Mouse (Mus musculus): Measurements from ENCODE around the gene Grik3. TPM values are rescaled to one million over a fixed set of nuclear protein-coding genes. Genes with fewer than 3 reads are reported as not detected.

Gene Grik3
- polyA plus RNA-seq, 2 experiments: 0.61 to 1.9 TPM

DNA sequence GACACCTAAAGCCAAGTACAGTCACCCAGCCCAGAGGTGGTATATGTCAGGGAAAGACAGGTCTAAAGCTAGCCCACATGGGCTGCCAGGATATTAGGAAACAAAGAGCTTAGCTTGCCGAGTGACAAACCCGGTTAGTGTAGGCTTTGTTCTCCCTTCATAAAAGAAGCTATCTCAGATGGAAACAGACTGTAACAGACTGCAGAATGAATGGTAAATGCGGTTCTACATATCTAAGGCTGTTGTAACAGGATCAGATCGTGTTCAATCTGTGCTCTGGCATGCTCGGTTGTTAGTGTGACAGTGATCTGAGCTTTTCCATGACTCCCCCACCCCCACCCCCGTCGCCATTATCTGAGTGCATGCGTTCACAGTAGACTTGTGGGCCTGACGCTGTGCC lies 92.8 kb downstream of the Grik3 start:
- Histone ChIP-seq H3K4me1 (ENCODE audit: control insufficient read depth, insufficient read depth, low read length) (no peaks in the 10 kb centered on the region), H3K9ac (ENCODE audit: low read depth, low read length, severe bottlenecking) (no peak overlapping the region), H3K4me3 (replicated peaks; ENCODE audit: low read length) (no peak overlapping the region), H3K4me2 (replicated peaks; ENCODE audit: low read depth, low read length, severe bottlenecking) (no peak overlapping the region), H3K27me3 (ENCODE audit: control insufficient read depth, insufficient read depth, low read length) (peaks cover 11% of the 10 kb centered on the region; the same call in 1 of the 2 replicates), H3K9me3 (ENCODE audit: control insufficient read depth, low read length) (no peaks in the 10 kb centered on the region), H3K36me3 (ENCODE audit: control insufficient read depth, insufficient read depth, low read length) (no peaks in the 10 kb centered on the region), H3K27ac (replicated peaks; ENCODE audit: low read depth, low read length) (no peak overlapping the region)
- WGBS: 85% methylated on average over 9 of the region's 9 CpGs
- ATAC-seq (ENCODE audit: low FRiP score, low read depth): no peak
- DNase-seq (ENCODE audit: low spot score): no peak
- TF ChIP-seq POLR2A (IDR thresholded peaks at IDR 0.05; ENCODE audit: borderline replicate concordance, extremely low read depth, insufficient read depth, insufficient read length): no peak

DNA sequence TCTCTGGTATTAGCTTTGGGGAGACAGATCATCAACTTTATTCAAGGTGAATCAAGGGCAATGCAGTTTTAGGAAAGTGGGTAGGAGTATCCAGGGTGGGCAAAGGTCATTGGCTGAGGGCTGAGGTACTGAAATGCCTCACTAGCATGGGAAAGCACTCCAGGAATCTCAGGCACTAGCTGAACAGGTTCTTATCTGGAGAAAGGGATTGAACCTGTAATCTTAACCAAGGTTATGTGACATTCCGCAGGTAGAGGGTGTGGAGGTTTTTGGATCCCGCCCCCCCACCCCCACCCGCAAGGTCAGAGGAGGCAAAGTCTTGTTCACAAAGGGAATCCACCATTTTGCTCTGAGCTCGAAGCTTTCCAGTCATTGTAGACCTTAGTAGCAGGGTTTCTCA lies 93.4 kb downstream of the Grik3 start:
- Histone ChIP-seq H3K9ac (ENCODE audit: low read depth, low read length, severe bottlenecking) (no peak overlapping the region), H3K27me3 (ENCODE audit: control insufficient read depth, insufficient read depth, low read length) (peaks cover 11% of the 10 kb centered on the region; the same call in 1 of the 2 replicates)
- 73% methylated on average over 4 of the region's 4 CpGs for WGBS

GRCm38 (mm10) chr4:125584676-125585075 lies 94.2 kb downstream of the Grik3 start:
- ATAC-seq (ENCODE audit: low FRiP score, low read depth): no peak
- Histone ChIP-seq H3K36me3 (ENCODE audit: control insufficient read depth, insufficient read depth, low read length) (no peaks in the 10 kb centered on the region), H3K9ac (ENCODE audit: low read depth, low read length, severe bottlenecking) (no peak overlapping the region), H3K27me3 (ENCODE audit: control insufficient read depth, insufficient read depth, low read length) (peaks cover 11% of the 10 kb centered on the region), H3K4me1 (ENCODE audit: control insufficient read depth, insufficient read depth, low read length) (no peaks in the 10 kb centered on the region), H3K9me3 (ENCODE audit: control insufficient read depth, low read length) (no peaks in the 10 kb centered on the region), H3K4me3 (replicated peaks; ENCODE audit: low read length) (no peak overlapping the region), H3K27ac (replicated peaks; ENCODE audit: low read depth, low read length) (no peak overlapping the region), H3K4me2 (replicated peaks; ENCODE audit: low read depth, low read length, severe bottlenecking) (no peak overlapping the region)
- 75% methylated on average over 3 of the region's 3 CpGs for WGBS
- DNase-seq (ENCODE audit: low spot score): no peak
- TF ChIP-seq POLR2A (IDR thresholded peaks at IDR 0.05; ENCODE audit: borderline replicate concordance, extremely low read depth, insufficient read depth, insufficient read length): no peak

More for the DNA sequence above, 93.4 kb downstream of the Grik3 start:
- no peak for TF ChIP-seq POLR2A (IDR thresholded peaks at IDR 0.05; ENCODE audit: borderline replicate concordance, extremely low read depth, insufficient read depth, insufficient read length)
- ATAC-seq (ENCODE audit: low FRiP score, low read depth) (no peak), DNase-seq (ENCODE audit: low spot score) (no peak)
- Histone ChIP-seq H3K4me2 (replicated peaks; ENCODE audit: low read depth, low read length, severe bottlenecking) (no peak overlapping the region), H3K36me3 (ENCODE audit: control insufficient read depth, insufficient read depth, low read length) (no peaks in the 10 kb centered on the region), H3K9me3 (ENCODE audit: control insufficient read depth, low read length) (no peaks in the 10 kb centered on the region), H3K4me1 (ENCODE audit: control insufficient read depth, insufficient read depth, low read length) (no peaks in the 10 kb centered on the region), H3K4me3 (replicated peaks; ENCODE audit: low read length) (no peak overlapping the region), H3K27ac (replicated peaks; ENCODE audit: low read depth, low read length) (no peak overlapping the region)

DNA sequence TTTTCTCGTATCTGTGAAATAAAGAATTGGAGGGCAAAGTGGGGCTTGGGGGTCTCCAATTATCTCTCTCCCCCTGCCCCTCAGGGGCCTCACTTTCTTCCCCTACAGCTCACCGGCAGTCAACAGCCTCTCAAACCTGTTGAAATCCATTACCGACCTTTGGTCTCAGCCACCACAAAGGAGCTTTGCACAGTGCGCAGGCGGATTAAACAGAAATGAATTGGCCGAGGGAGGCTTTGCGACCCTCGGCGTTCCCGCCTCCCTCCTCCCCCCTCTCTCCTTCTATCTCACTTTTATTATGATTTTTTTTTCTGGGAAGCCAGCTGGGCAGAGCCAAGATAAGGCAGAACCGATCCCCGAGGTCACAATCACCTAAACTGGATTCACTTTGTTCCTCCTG lies 97.1 kb downstream of the Grik3 start:
- no peak overlapping the region for H3K4me3 ChIP-seq (replicated peaks; ENCODE audit: low read length)
- H3K36me3 ChIP-seq (ENCODE audit: control insufficient read depth, insufficient read depth, low read length): no peaks in the 10 kb centered on the region
- WGBS: 26% methylated on average over 12 of the region's 12 CpGs
- peaks cover 14% of the 10 kb centered on the region for H3K27me3 ChIP-seq (ENCODE audit: control insufficient read depth, insufficient read depth, low read length)
- no peak for ATAC-seq (ENCODE audit: low FRiP score, low read depth)
- no peak for DNase-seq (ENCODE audit: low spot score)
- H3K9ac ChIP-seq (ENCODE audit: low read depth, low read length, severe bottlenecking): no peak overlapping the region
- H3K4me1 ChIP-seq (ENCODE audit: control insufficient read depth, insufficient read depth, low read length): peaks cover 12% of the 10 kb centered on the region; the same call in 1 of the 2 replicates
- H3K9me3 ChIP-seq (ENCODE audit: control insufficient read depth, low read length): no peaks in the 10 kb centered on the region
- no peak overlapping the region for H3K27ac ChIP-seq (replicated peaks; ENCODE audit: low read depth, low read length)
- H3K4me2 ChIP-seq (replicated peaks; ENCODE audit: low read depth, low read length, severe bottlenecking): no peak overlapping the region
- TF ChIP-seq POLR2A (IDR thresholded peaks at IDR 0.05; ENCODE audit: borderline replicate concordance, extremely low read depth, insufficient read depth, insufficient read length): no peak

GRCm38 (mm10) chr4:125590241-125590919 lies 99.9 kb downstream of the Grik3 start:
- Histone ChIP-seq H3K27ac (replicated peaks; ENCODE audit: low read depth, low read length) (no peak overlapping the region), H3K4me2 (replicated peaks; ENCODE audit: low read depth, low read length, severe bottlenecking) (no peak overlapping the region), H3K36me3 (ENCODE audit: control insufficient read depth, insufficient read depth, low read length) (no peaks in the 10 kb centered on the region), H3K4me3 (replicated peaks; ENCODE audit: low read length) (no peak overlapping the region), H3K4me1 (ENCODE audit: control insufficient read depth, insufficient read depth, low read length) (peaks cover 12% of the 10 kb centered on the region; the same call in 1 of the 2 replicates), H3K9me3 (ENCODE audit: control insufficient read depth, low read length) (no peaks in the 10 kb centered on the region), H3K27me3 (ENCODE audit: control insufficient read depth, insufficient read depth, low read length) (peaks cover 14% of the 10 kb centered on the region), H3K9ac (ENCODE audit: low read depth, low read length, severe bottlenecking) (no peak overlapping the region)
- TF ChIP-seq POLR2A (IDR thresholded peaks at IDR 0.05; ENCODE audit: borderline replicate concordance, extremely low read depth, insufficient read depth, insufficient read length): no peak
- ATAC-seq (ENCODE audit: low FRiP score, low read depth) (no peak), DNase-seq (ENCODE audit: low spot score) (peak; percentile 42)
- 3% methylated on average over 14 of the region's 14 CpGs for WGBS
